Mouse (Mus musculus): ENCODE results near the gene Abcg8. TPM values are rescaled to one million over a fixed set of nuclear protein-coding genes. Genes with fewer than 3 reads are reported as not detected.

The Abcg8 gene
- polyA plus RNA-seq, 1 experiment from 2014 or later, result not detected

DNA sequence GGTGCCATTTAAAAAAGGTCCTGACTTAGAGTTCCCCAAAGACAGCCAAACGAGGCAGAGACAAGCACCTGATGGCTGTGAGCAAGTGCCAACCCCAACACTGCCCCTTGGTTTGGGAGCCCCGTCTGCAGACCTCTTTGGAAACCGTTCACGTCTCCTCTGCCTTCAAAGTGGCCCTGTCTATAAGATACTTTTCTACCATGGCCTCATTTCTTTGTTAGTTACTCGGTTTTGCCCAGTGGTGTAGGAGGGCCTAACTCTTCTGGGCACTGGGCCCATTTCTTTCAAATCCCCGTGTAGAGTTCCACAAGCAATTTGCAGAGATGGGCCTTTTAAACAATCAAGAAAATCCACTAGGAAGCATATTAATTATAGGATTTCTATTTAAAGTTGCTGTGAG is 71.1 kb downstream of the Abcg8 start:
- Histone ChIP-seq H3K9ac (no peak overlapping the region), H3K27me3 (no peaks in the 10 kb centered on the region), H3K27ac (replicated peaks) (no peak overlapping the region; the same call in 1 of the 2 replicates), H3K36me3 (0 out of 2 replicates have a peak, but pooled peaks cover 8% of the 10 kb centered on the region), H3K4me2 (no peak overlapping the region), H3K4me3 (no peak overlapping the region), H3K9me3 (no peaks in the 10 kb centered on the region), H3K4me1 (replicated peaks) (peaks cover 68% of the 10 kb centered on the region)
- WGBS, result 60% methylated on average over 6 of the region's 6 CpGs
- no peak for ATAC-seq (ENCODE audit: low read depth)

DNA sequence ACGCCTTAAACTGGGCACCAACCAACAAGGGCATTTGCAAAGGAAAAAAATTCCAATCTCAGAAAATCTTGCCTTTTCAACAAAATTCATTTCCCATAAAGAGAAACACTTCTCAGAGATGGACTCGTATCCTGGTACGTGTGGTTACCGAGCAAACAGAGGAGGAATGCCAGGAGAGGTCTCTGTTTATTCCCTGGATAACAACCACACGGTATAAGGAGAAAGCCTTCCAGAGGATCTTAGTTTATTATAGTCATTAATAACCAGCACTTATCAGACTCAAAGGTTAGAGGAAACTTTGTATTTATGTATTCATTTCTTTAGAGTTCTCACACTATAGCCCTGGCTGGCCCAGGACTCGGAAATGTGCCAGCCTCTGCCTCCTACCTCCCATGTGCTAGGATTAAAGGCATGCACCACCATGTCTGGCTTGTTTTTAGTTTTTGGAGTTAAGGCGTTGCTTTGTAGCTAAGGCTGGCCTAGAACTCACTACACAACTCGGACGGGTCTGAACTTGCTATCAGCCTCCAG is 72.1 kb downstream of the Abcg8 start:
- Histone ChIP-seq H3K27ac (replicated peaks) (peak overlapping the region; percentile 80), H3K36me3 (0 out of 2 replicates have a peak, but pooled peaks cover 9% of the 10 kb centered on the region), H3K9me3 (no peaks in the 10 kb centered on the region), H3K4me3 (no peak overlapping the region), H3K9ac (no peak overlapping the region), H3K4me1 (replicated peaks) (peaks cover 68% of the 10 kb centered on the region), H3K27me3 (no peaks in the 10 kb centered on the region), H3K4me2 (no peak overlapping the region)
- WGBS, result 83% methylated on average over 9 of the region's 9 CpGs
- ATAC-seq (ENCODE audit: low read depth), result no peak

DNA sequence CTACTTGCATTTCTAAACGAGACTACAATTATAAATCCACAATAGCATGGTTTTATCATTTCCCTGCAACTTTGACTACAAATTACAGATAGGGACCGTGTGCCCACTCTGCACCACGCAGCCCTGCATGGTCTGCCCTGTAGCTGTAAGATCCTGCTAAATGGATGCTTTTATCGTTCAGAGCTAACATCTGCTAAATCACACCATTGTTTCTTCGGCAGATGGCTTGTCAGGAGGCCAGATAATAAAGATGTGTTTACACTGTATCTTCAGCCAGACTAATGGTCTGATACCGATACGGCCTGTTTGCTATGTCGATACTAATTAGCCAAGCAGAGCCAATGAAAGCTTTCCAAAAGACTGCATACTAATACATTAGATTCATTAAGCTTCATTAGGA is 73.2 kb downstream of the Abcg8 start:
- Histone ChIP-seq H3K4me3 (no peak overlapping the region), H3K9ac (no peak overlapping the region), H3K27me3 (no peaks in the 10 kb centered on the region), H3K9me3 (no peaks in the 10 kb centered on the region), H3K4me2 (no peak overlapping the region), H3K36me3 (0 out of 2 replicates have a peak, but pooled peaks cover 9% of the 10 kb centered on the region), H3K4me1 (replicated peaks) (peaks cover 65% of the 10 kb centered on the region), H3K27ac (replicated peaks) (peak overlapping the region; percentile 80)
- 27% methylated on average over 8 of the region's 8 CpGs for WGBS
- peak; percentile 83 for ATAC-seq (ENCODE audit: low read depth)

Other genes starting within 250 kb of the Abcg8 start
- 6.8 and 7.6 TPM in 2 replicates for gene Thada, start 210.1 kb upstream of the Abcg8 start, polyA plus RNA-seq (2015; fragmentation: Nextera tagmentation; extraction: Ambion mirVana)
- 1.5 and 2.5 TPM in 2 replicates for gene Plekhh2, start 164.4 kb upstream of the Abcg8 start, polyA plus RNA-seq (2015; fragmentation: Nextera tagmentation; extraction: Ambion mirVana)
- gene Dync2li1, start 49.8 kb upstream of the Abcg8 start, polyA plus RNA-seq (2015; fragmentation: Nextera tagmentation; extraction: Ambion mirVana), result 30.6 and 31.2 TPM in 2 replicates
- gene Abcg5, start 6.7 kb downstream of the Abcg8 start, polyA plus RNA-seq (2015; fragmentation: Nextera tagmentation; extraction: Ambion mirVana), result 0.43 and 0.68 TPM in 2 replicates
- gene Lrpprc, start 114.5 kb downstream of the Abcg8 start, polyA plus RNA-seq (2015; fragmentation: Nextera tagmentation; extraction: Ambion mirVana), result 42.6 and 48.2 TPM in 2 replicates